Mouse (Mus musculus): ENCODE measurements at regions not wholly inside any gene's neighbourhood (a gene's known extent, or its start where the extent isn't known, plus 50 kb on each side); places are given as distances from the start of the nearest gene placed in this dataset.

GRCm38 (mm10) chr14:72939067-72939393 lies 109.9 kb downstream of the Cysltr2 start:
- no peak for TF ChIP-seq CTCF (conservative IDR thresholded peaks at IDR 0.05; ENCODE audit: insufficient read depth, insufficient read length, low read depth, low read length)
- TF ChIP-seq POLR2A (IDR thresholded peaks at IDR 0.05; ENCODE audit: low read depth, low read length), result no peak

Measured in kidney, adult 2 months (tissue).